In the genomic region with DNA sequence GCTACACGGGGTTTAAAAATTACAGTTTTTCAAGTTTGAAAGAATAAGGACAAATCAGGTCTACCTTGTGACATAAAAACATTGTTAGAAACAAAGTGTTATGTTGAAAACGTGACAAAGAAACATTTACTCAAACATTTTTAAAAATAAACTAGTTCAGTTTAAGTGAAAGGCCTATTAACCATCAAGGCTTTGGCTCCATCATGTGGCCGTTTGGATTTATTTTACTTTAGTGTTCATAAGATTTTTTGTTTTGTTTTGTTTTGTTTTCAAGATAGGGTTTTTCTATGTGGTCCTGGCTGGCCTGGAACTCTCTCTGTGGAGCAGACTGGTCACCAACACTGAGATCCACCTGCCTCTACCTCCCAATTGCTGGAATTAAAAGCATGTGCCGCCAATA, we compare ENCODE assay signal across 8 mouse cellular contexts. TPM values are rescaled to one million over a fixed set of nuclear protein-coding genes. Genes with fewer than 3 reads are reported as not detected.
A peak's percentile ranks its signal among the peaks of the same experiment; 100 is the strongest.
DNase-seq lines count a peak whose midpoint lies in the region; ATAC-seq lines count a peak whose summit lies in the region.

No protein-coding gene starts in this region.

- H3K27ac ChIP-seq in neural tube, embryonic 11.5 days (ENCODE audit: low read depth, low read length), result no peak overlapping the region

- H3K4me2 ChIP-seq in neural tube, embryonic 11.5 days (ENCODE audit: low read depth), result no peak overlapping the region

- WGBS in neural tube, embryonic 11.5 days, result 68% methylated on average over 4 of the region's 4 CpGs

- intact Hi-C loops in left cerebral cortex, postnatal 36 days (cut with DNase I), result loop anchor here (5.0 to 10.0 kb wide), 2 partner anchors 839 to 1712 kb away; no protein-coding TSS in a partner anchor

- peak; percentile 5 for DNase-seq in heart, postnatal 4 days
- DNase-seq in heart, adult 9 months (ENCODE audit: low spot score in 2 of 2), result no peak
- DNase-seq in neural tube, embryonic 11.5 days (ENCODE audit: low spot score), result peak; percentile 13
- DNase-seq in neural tube, embryonic 10.5 days (ENCODE audit: extremely low spot score, low spot score), result no peak
- DNase-seq in adipocyte (ENCODE audit: low spot score), result peak; percentile 12
- peak; percentile 22 for DNase-seq in retina, postnatal 1 day
- DNase-seq in left cerebral cortex, postnatal 36 days (ENCODE audit: low spot score in 2 of 2), result no peak

- H3K27me3 ChIP-seq in neural tube, embryonic 11.5 days (ENCODE audit: control insufficient read depth, insufficient read depth, low read length), result no peaks in the 10 kb centered on the region

- H3K36me3 ChIP-seq in neural tube, embryonic 11.5 days (ENCODE audit: control insufficient read depth, insufficient read depth, low read length), result no peaks in the 10 kb centered on the region

- no peaks in the 10 kb centered on the region for H3K4me1 ChIP-seq in neural tube, embryonic 11.5 days (ENCODE audit: control insufficient read depth, insufficient read depth, low read length)

- no peak overlapping the region for H3K4me3 ChIP-seq in neural tube, embryonic 11.5 days (ENCODE audit: low read depth, low read length)

- no peak overlapping the region for H3K9ac ChIP-seq in neural tube, embryonic 11.5 days (ENCODE audit: low read length)

- no peak for ATAC-seq in neural tube, embryonic 11.5 days (ENCODE audit: insufficient read depth, low FRiP score, low TSS enrichment)
- no peak for ATAC-seq in erythroblast, adult 5-6 weeks (replicated peaks; ENCODE audit: low FRiP score, poor library complexity, severe bottlenecking)

- H3K9me3 ChIP-seq in neural tube, embryonic 11.5 days (ENCODE audit: control insufficient read depth, low read length), result no peaks in the 10 kb centered on the region

RNA-seq across cellular contexts. Expression of a gene that starts 52.6 kb away (rescaled TPM):
- 10 to 100 TPM; 28.2 to 29.8 TPM for total RNA-seq in heart, postnatal 4 days (2021)
- 20.1 and 21.6 TPM in 2 replicates for polyA plus RNA-seq in neural tube, embryonic 11.5 days (2014; fragmentation: Nextera tagmentation; extraction: Ambion mirVana)
- total RNA-seq in erythroblast, adult 5-6 weeks (2015; ENCODE audit: low replicate concordance), result 18.8 and 27.1 TPM in 2 replicates
- 17.1 and 29.0 TPM in 2 replicates for total RNA-seq in erythroblast, adult 5-6 weeks (2017; ENCODE audit: low replicate concordance)
- total RNA-seq in left cerebral cortex, postnatal 36 days (2021), result 10 to 100 TPM; 29.1 to 33.4 TPM

RNA-seq across cellular contexts. Expression of a gene that starts 53.1 kb away (rescaled TPM):
- total RNA-seq in heart, postnatal 4 days (2021), result 10 to 100 TPM; 13.7 to 14.7 TPM
- polyA plus RNA-seq in neural tube, embryonic 11.5 days (2014; fragmentation: Nextera tagmentation; extraction: Ambion mirVana), result 0.90 and 0.92 TPM in 2 replicates
- 2.3 and 14.4 TPM in 2 replicates for total RNA-seq in erythroblast, adult 5-6 weeks (2015; ENCODE audit: low replicate concordance)
- 2.6 and 6.4 TPM in 2 replicates for total RNA-seq in erythroblast, adult 5-6 weeks (2017; ENCODE audit: low replicate concordance)
- total RNA-seq in left cerebral cortex, postnatal 36 days (2021), result 10 to 100 TPM; 10.4 to 11.6 TPM

Comparison
In these comparisons a context has a peak if more than half of its experiments do, and no peak if none do; other contexts are left out.
1. DNase-seq: peak in heart, postnatal 4 days (single experiment), neural tube, embryonic 11.5 days (single experiment), adipocyte (single experiment) and retina, postnatal 1 day (single experiment); none in heart, adult 9 months (0 of 2), neural tube, embryonic 10.5 days (single experiment) and left cerebral cortex, postnatal 36 days (0 of 2).